ENCODE assay signal across 23 mouse cellular contexts in the genomic region with DNA sequence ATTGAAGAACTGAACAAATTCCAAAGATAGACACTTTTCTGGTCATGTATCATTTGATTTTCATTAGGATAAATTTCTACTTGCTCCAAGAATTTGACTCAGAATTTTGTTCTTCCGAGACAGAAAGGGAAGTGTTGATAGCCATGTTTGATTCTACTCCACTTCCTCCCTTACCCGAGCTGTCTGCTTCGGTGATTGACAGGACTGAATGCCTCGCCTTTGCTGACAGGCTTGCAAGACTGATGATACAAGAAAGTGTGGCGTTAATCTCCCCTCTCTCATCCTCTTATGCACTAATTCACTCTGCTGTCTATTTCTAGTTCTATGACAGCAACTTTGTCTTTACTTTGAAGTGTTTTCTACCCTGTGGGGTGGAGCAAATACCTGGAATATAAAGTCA.
DNase-seq lines count a peak whose midpoint lies in the region; ATAC-seq and TF ChIP-seq lines count a peak whose summit lies in the region.
"Had no signal": no experiment of that assay in that cellular context is flagged by ENCODE, and none has a peak within 500 bp of the region (broad histone marks: within the 10 kb centered on the region; RNA-seq: fewer than 3 reads in every experiment).

No protein-coding gene starts in this region.

- no peaks in the 10 kb centered on the region for H3K4me1 ChIP-seq in forebrain, embryonic 16.5 days (replicated peaks; ENCODE audit: control insufficient read depth, insufficient read depth, low read length)
- H3K4me1 ChIP-seq in forebrain, embryonic 13.5 days, result no peaks in the 10 kb centered on the region
- H3K4me1 ChIP-seq in midbrain, embryonic 11.5 days (ENCODE audit: control insufficient read depth, insufficient read depth, low read length), result no peaks in the 10 kb centered on the region
- no peaks in the 10 kb centered on the region for H3K4me1 ChIP-seq in midbrain, embryonic 16.5 days (ENCODE audit: control insufficient read depth, insufficient read depth, low read length)
- no peaks in the 10 kb centered on the region for H3K4me1 ChIP-seq in MEL (ENCODE audit: control insufficient read depth in 1 of 2, insufficient read depth in 2 of 2, low read length in 2 of 2)
- H3K4me1 ChIP-seq: embryonic facial prominence, embryonic 13.5 days; embryonic facial prominence, embryonic 15.5 days; forebrain, embryonic 10.5 days had no signal

- peak; percentile 54 for DNase-seq in midbrain, embryonic 11.5 days (ENCODE audit: low spot score, missing footprints)
- peak; percentile 3 for DNase-seq in MEL (ENCODE audit: low read depth, low spot score)
- DNase-seq in brain, embryonic 14.5 days (ENCODE audit: low read depth), result peak; percentile 12
- no peak for DNase-seq in spleen, adult 12 weeks (ENCODE audit: low spot score)
- DNase-seq: adrenal gland, adult 8-10 months; adrenal gland, postnatal 14 days; adrenal gland, postnatal 36 days; cerebellum, adult 11 months; cerebellum, adult 18-20 months; cerebellum, adult 8-10 months; cerebellum, adult 9-11 months; cerebellum, postnatal 14 days; cerebellum, postnatal 36 days; embryo, embryonic 11 days had no signal

- TF ChIP-seq EP300 in MEL (IDR thresholded peaks at IDR 0.05; ENCODE audit: low read depth in 1 of 2, low read length in 2 of 2), result no peak

- WGBS in forebrain, embryonic 16.5 days, result 63% methylated on average over 5 of the region's 5 CpGs
- WGBS in forebrain, embryonic 13.5 days, result 63% methylated on average over 5 of the region's 5 CpGs
- 68% methylated on average over 5 of the region's 5 CpGs for WGBS in midbrain, embryonic 11.5 days
- 60% methylated on average over 5 of the region's 5 CpGs for WGBS in midbrain, embryonic 16.5 days

- no peak overlapping the region for H3K9ac ChIP-seq in forebrain, embryonic 16.5 days (replicated peaks; ENCODE audit: low read depth, low read length)
- H3K9ac ChIP-seq in forebrain, embryonic 13.5 days, result no peak overlapping the region
- no peak overlapping the region for H3K9ac ChIP-seq in midbrain, embryonic 11.5 days (ENCODE audit: low read length)
- H3K9ac ChIP-seq in midbrain, embryonic 16.5 days (ENCODE audit: low read depth, low read length), result no peak overlapping the region
- no peak overlapping the region for H3K9ac ChIP-seq in MEL (ENCODE audit: control insufficient read depth, low read depth, low read length, poor library complexity, severe bottlenecking)
- H3K9ac ChIP-seq: embryonic facial prominence, embryonic 13.5 days; embryonic facial prominence, embryonic 15.5 days had no signal

- no peaks in the 10 kb centered on the region for H3K36me3 ChIP-seq in forebrain, embryonic 16.5 days (ENCODE audit: control insufficient read depth, insufficient read depth)
- no peaks in the 10 kb centered on the region for H3K36me3 ChIP-seq in forebrain, embryonic 13.5 days (ENCODE audit: poor library complexity, severe bottlenecking)
- H3K36me3 ChIP-seq in midbrain, embryonic 11.5 days (ENCODE audit: control insufficient read depth, insufficient read depth, low read length), result no peaks in the 10 kb centered on the region
- H3K36me3 ChIP-seq in midbrain, embryonic 16.5 days (ENCODE audit: control insufficient read depth, insufficient read depth, low read length), result no peaks in the 10 kb centered on the region
- no peaks in the 10 kb centered on the region for H3K36me3 ChIP-seq in MEL (ENCODE audit: control insufficient read depth in 1 of 2, insufficient read depth in 2 of 2, low read length in 2 of 2)
- H3K36me3 ChIP-seq: embryonic facial prominence, embryonic 15.5 days had no signal

- no peaks in the 10 kb centered on the region for H3K27me3 ChIP-seq in forebrain, embryonic 16.5 days (replicated peaks; ENCODE audit: control insufficient read depth, insufficient read depth, low read length)
- no peaks in the 10 kb centered on the region for H3K27me3 ChIP-seq in forebrain, embryonic 13.5 days
- H3K27me3 ChIP-seq in midbrain, embryonic 11.5 days (ENCODE audit: control insufficient read depth, insufficient read depth, low read length), result no peaks in the 10 kb centered on the region
- no peaks in the 10 kb centered on the region for H3K27me3 ChIP-seq in midbrain, embryonic 16.5 days (ENCODE audit: control insufficient read depth, insufficient read depth, low read depth, low read length)
- H3K27me3 ChIP-seq in MEL (ENCODE audit: control insufficient read depth in 1 of 2, insufficient read depth in 2 of 2, low read length in 2 of 2), result peaks cover 0 to 1% of the 10 kb centered on the region in 2 experiments; a peak in 2 of 4 replicates
- H3K27me3 ChIP-seq: embryonic facial prominence, embryonic 13.5 days; embryonic facial prominence, embryonic 15.5 days had no signal

- no peaks in the 10 kb centered on the region for H3K9me3 ChIP-seq in forebrain, embryonic 16.5 days (ENCODE audit: control insufficient read depth, low read length)
- no peaks in the 10 kb centered on the region for H3K9me3 ChIP-seq in forebrain, embryonic 13.5 days (replicated peaks)
- H3K9me3 ChIP-seq in midbrain, embryonic 11.5 days (ENCODE audit: control insufficient read depth, low read length), result no peaks in the 10 kb centered on the region
- H3K9me3 ChIP-seq in midbrain, embryonic 16.5 days (replicated peaks; ENCODE audit: control insufficient read depth, low read length, poor library complexity, severe bottlenecking), result no peaks in the 10 kb centered on the region
- H3K9me3 ChIP-seq in MEL (replicated peaks; ENCODE audit: insufficient read depth, low read length), result no peaks in the 10 kb centered on the region
- H3K9me3 ChIP-seq: embryonic facial prominence, embryonic 13.5 days; embryonic facial prominence, embryonic 15.5 days; forebrain, embryonic 10.5 days had no signal

- no peak overlapping the region for H3K4me3 ChIP-seq in forebrain, embryonic 16.5 days (replicated peaks; ENCODE audit: low read length)
- no peak overlapping the region for H3K4me3 ChIP-seq in forebrain, embryonic 13.5 days
- no peak overlapping the region for H3K4me3 ChIP-seq in midbrain, embryonic 11.5 days (ENCODE audit: low read depth, low read length)
- H3K4me3 ChIP-seq in midbrain, embryonic 16.5 days (ENCODE audit: low read depth, low read length), result no peak overlapping the region
- no peak overlapping the region for H3K4me3 ChIP-seq in MEL (ENCODE audit: control insufficient read depth in 1 of 2, insufficient read depth in 1 of 2, low read depth in 2 of 2, low read length in 2 of 2)
- H3K4me3 ChIP-seq: embryonic facial prominence, embryonic 13.5 days; embryonic facial prominence, embryonic 15.5 days; erythroblast, embryonic 14.5 days; forebrain, embryonic 10.5 days had no signal

- TF ChIP-seq CTCF in MEL (IDR thresholded peaks at IDR 0.05 in 2 of 3, conservative IDR thresholded peaks at IDR 0.05 in 1 of 3; ENCODE audit: control insufficient read depth in 1 of 3, insufficient read depth in 1 of 3, low read depth in 2 of 3, low read length in 3 of 3, poor library complexity in 1 of 3, severe bottlenecking in 1 of 3), result no peak
- TF ChIP-seq CTCF in brain, embryonic 14.5 days (IDR thresholded peaks at IDR 0.05; ENCODE audit: borderline replicate concordance, extremely low read depth, insufficient read depth, insufficient read length), result no peak

- ATAC-seq in forebrain, embryonic 16.5 days, result peak; percentile 61; the same call in 1 of the 2 replicates
- no peak for ATAC-seq in forebrain, embryonic 13.5 days
- no peak for ATAC-seq in midbrain, embryonic 11.5 days (ENCODE audit: low FRiP score)
- ATAC-seq in midbrain, embryonic 16.5 days, result no peak
- ATAC-seq: activated CD4-positive, CD25-positive, alpha-beta regulatory T cell, adult 4 months; Patski had no signal

- no peak for TF ChIP-seq RAD21 in MEL (IDR thresholded peaks at IDR 0.05; ENCODE audit: low read depth, low read length)

- TF ChIP-seq POLR2A in MEL (IDR thresholded peaks at IDR 0.05; ENCODE audit: control insufficient read depth in 1 of 2, insufficient read depth in 1 of 2, low read depth in 1 of 2, low read length in 2 of 2, poor library complexity in 1 of 2), result no peak
- no peak for TF ChIP-seq POLR2A in brain, embryonic 14.5 days (IDR thresholded peaks at IDR 0.05; ENCODE audit: borderline replicate concordance, extremely low read depth, insufficient read depth, insufficient read length, poor library complexity, severe bottlenecking)

- H3K79me2 ChIP-seq in MEL (ENCODE audit: control insufficient read depth, insufficient read depth, low read length, poor library complexity), result no peaks in the 10 kb centered on the region

- no peak overlapping the region for H3K27ac ChIP-seq in forebrain, embryonic 16.5 days (ENCODE audit: low read length)
- H3K27ac ChIP-seq in forebrain, embryonic 13.5 days, result no peak overlapping the region
- no peak overlapping the region for H3K27ac ChIP-seq in midbrain, embryonic 11.5 days (ENCODE audit: low read depth, low read length)
- no peak overlapping the region for H3K27ac ChIP-seq in midbrain, embryonic 16.5 days (ENCODE audit: low read length)
- H3K27ac ChIP-seq in MEL (ENCODE audit: control insufficient read depth, low read depth, low read length), result no peak overlapping the region
- H3K27ac ChIP-seq: embryonic facial prominence, embryonic 13.5 days; embryonic facial prominence, embryonic 15.5 days; forebrain, embryonic 10.5 days had no signal

- H3K4me2 ChIP-seq in forebrain, embryonic 16.5 days (ENCODE audit: low read length), result no peak overlapping the region
- H3K4me2 ChIP-seq in forebrain, embryonic 13.5 days, result no peak overlapping the region
- no peak overlapping the region for H3K4me2 ChIP-seq in midbrain, embryonic 11.5 days
- H3K4me2 ChIP-seq in midbrain, embryonic 16.5 days (ENCODE audit: low read length), result no peak overlapping the region
- H3K4me2 ChIP-seq: embryonic facial prominence, embryonic 13.5 days; embryonic facial prominence, embryonic 15.5 days had no signal

TF ChIP-seq in MEL, 35 proteins besides CTCF, POLR2A, EP300 and RAD21 (continues in another document):
- TF ChIP-seq USF1 (IDR thresholded peaks at IDR 0.05; ENCODE audit: low read depth, low read length) (no peak), SMC3 (IDR thresholded peaks at IDR 0.05; ENCODE audit: low read depth, low read length) (no peak), GABPA (IDR thresholded peaks at IDR 0.05; ENCODE audit: low read depth, low read length) (no peak), CHD2 (IDR thresholded peaks at IDR 0.05; ENCODE audit: low read length) (no peak), NRF1 (IDR thresholded peaks at IDR 0.05; ENCODE audit: insufficient read depth, low read depth, low read length, poor library complexity, severe bottlenecking) (no peak), TCF12 (IDR thresholded peaks at IDR 0.05; ENCODE audit: low read depth, low read length) (no peak), MAFK (IDR thresholded peaks at IDR 0.05; ENCODE audit: borderline replicate concordance, low read depth, low read length) (no peak), TBP (IDR thresholded peaks at IDR 0.05; ENCODE audit: low read depth, low read length) (no peak), POLR2AphosphoS5 (IDR thresholded peaks at IDR 0.05; ENCODE audit: borderline replicate concordance, low read depth, low read length) (no peak), ETS1 (IDR thresholded peaks at IDR 0.05; ENCODE audit: low read depth, low read length) (no peak), MYB (IDR thresholded peaks at IDR 0.05; ENCODE audit: low read depth, low read length) (no peak), ZMIZ1 (IDR thresholded peaks at IDR 0.05; ENCODE audit: low read depth, low read length) (no peak), SIN3A (IDR thresholded peaks at IDR 0.05; ENCODE audit: low read length) (no peak)
